Mouse (Mus musculus) liver, postnatal 0 days (tissue): ENCODE results near the gene Uhrf1bp1l. TPM values are rescaled to one million over a fixed set of nuclear protein-coding genes. Genes with fewer than 3 reads are reported as not detected.

Experiments
- ATAC-seq: fragments of 200-750 bp; cut with Nextera tagmentation; 2 replicates; pipeline ENCODE4 v1.8.0; 2017; ENCODE audit warnings: mild to moderate bottlenecking, moderate library complexity
- DNase-seq: peaks from one replicate; pipeline ENCODE4 v3.0.0-alpha.2; 2016
- H3K27ac ChIP-seq: fragments of 300-500 bp; sonication (generic); 2 replicates; pipeline ENCODE4 v1.5.1; 2014; ENCODE audit warnings: antibody characterized with exemption, moderate library complexity, mild to moderate bottlenecking, low read depth
- H3K27me3 ChIP-seq: fragments of 300-500 bp; sonication (generic); 2 replicates; pipeline ENCODE4 v1.6.1; 2014; ENCODE audit warnings: low read length, control low read depth, mixed read lengths; ENCODE audit not compliant: insufficient read depth
- H3K36me3 ChIP-seq: fragments of 300-500 bp; sonication (generic); replicated peaks from 2 replicates; pipeline ENCODE4 v1.6.1; 2014; ENCODE audit warnings: mild to moderate bottlenecking, control low read depth, low read length, moderate library complexity, mixed read lengths; ENCODE audit not compliant: insufficient read depth
- H3K4me1 ChIP-seq: fragments of 300-500 bp; sonication (generic); 2 replicates; pipeline ENCODE4 v1.6.1; 2014; ENCODE audit warnings: antibody characterized with exemption, mild to moderate bottlenecking, control low read depth; ENCODE audit not compliant: insufficient read depth
- H3K4me2 ChIP-seq: fragments of 300-500 bp; sonication (generic); 2 replicates; pipeline ENCODE4 v1.6.1; 2014; ENCODE audit warnings: low read depth, mild to moderate bottlenecking, low read length, moderate library complexity, mixed read lengths
- H3K4me3 ChIP-seq: fragments of 300-500 bp; sonication (generic); 2 replicates; pipeline ENCODE4 v1.5.1; 2014; ENCODE audit warnings: low read depth, low read length
- H3K9ac ChIP-seq: fragments of 300-500 bp; sonication (generic); replicated peaks from 2 replicates; pipeline ENCODE4 v1.6.1; 2014; ENCODE audit warnings: mild to moderate bottlenecking, moderate library complexity
- H3K9me3 ChIP-seq: fragments of 300-500 bp; sonication (generic); 2 replicates; pipeline ENCODE4 v1.6.1; 2016; ENCODE audit warnings: mild to moderate bottlenecking, control low read depth, low read length, mixed read lengths
- CTCF ChIP-seq: sonication (generic); IDR thresholded peaks from 2 replicates; pipeline ENCODE4 v1.5.1; 2016; ENCODE audit warnings: antibody characterized with exemption, low read depth
- EP300 ChIP-seq: IDR thresholded peaks from 2 replicates; pipeline ENCODE4 v1.6.1; 2016; ENCODE audit warnings: antibody characterized with exemption, low read depth, mild to moderate bottlenecking
- WGBS: fragments of 180-500 bp; shearing (Covaris S2); extraction: QIAGEN DNeasy Blood & Tissue Kit; methylation state at CpG from one replicate; pipeline ENCODE4 v1.1.7; 2014; ENCODE audit not compliant: insufficient replicate concordance; 5-methylcytosine and 5-hydroxymethylcytosine counted together
- polyA plus RNA-seq: library from polyadenylated mRNA; unstranded; fragments of >200 nt; fragmentation: Nextera tagmentation; extraction: Ambion mirVana; gene quantifications from 2 replicates; pipeline ENCODE4 v1.2.1, GENCODE M21; 2015

Gene Uhrf1bp1l
- polyA plus RNA-seq, 1 experiment from 2014 or later: 14.7 TPM

- H3K4me3 ChIP-seq: no peak overlapping the region
- no peak overlapping the region for H3K4me2 ChIP-seq
Measured at GRCm38 (mm10) chr10:89708720-89709119, 36.1 kb upstream of the Uhrf1bp1l start.

GRCm38 (mm10) chr10:89714910-89715309, 29.9 kb upstream of the Uhrf1bp1l start:
- Histone ChIP-seq H3K9ac (no peak overlapping the region), H3K4me1 (no peaks in the 10 kb centered on the region), H3K36me3 (peaks cover 38% of the 10 kb centered on the region), H3K9me3 (0 out of 2 replicates have a peak, but pooled peaks cover 3% of the 10 kb centered on the region), H3K4me2 (no peak overlapping the region), H3K27me3 (no peaks in the 10 kb centered on the region), H3K27ac (no peak overlapping the region), H3K4me3 (no peak overlapping the region)
- ATAC-seq (no peak), DNase-seq (no peak)
- 79% methylated on average over 10 of the region's 10 CpGs for WGBS
- TF ChIP-seq CTCF: no peak
- TF ChIP-seq EP300: no peak

More at GRCm38 (mm10) chr10:89708720-89709119, 36.1 kb upstream of the Uhrf1bp1l start:
- DNase-seq (no peak), ATAC-seq (no peak)
- no peak for TF ChIP-seq EP300
- no peak for TF ChIP-seq CTCF
- H3K9ac ChIP-seq: no peak overlapping the region
- no peaks in the 10 kb centered on the region for H3K4me1 ChIP-seq
- H3K27ac ChIP-seq: no peak overlapping the region
- H3K9me3 ChIP-seq: 0 out of 2 replicates have a peak, but pooled peaks cover 3% of the 10 kb centered on the region
- peaks cover 19% of the 10 kb centered on the region for H3K36me3 ChIP-seq
- 37% methylated on average over 10 of the region's 10 CpGs for WGBS
- H3K27me3 ChIP-seq: no peaks in the 10 kb centered on the region

GRCm38 (mm10) chr10:89720252-89720651, 24.5 kb upstream of the Uhrf1bp1l start:
- no peak overlapping the region for H3K9ac ChIP-seq
- TF ChIP-seq EP300 (no peak), CTCF (no peak)

GRCm38 (mm10) chr10:89720796-89721195, 24.0 kb upstream of the Uhrf1bp1l start:
- Histone ChIP-seq H3K4me1 (no peaks in the 10 kb centered on the region), H3K4me2 (no peak overlapping the region), H3K27ac (no peak overlapping the region), H3K36me3 (peaks cover 19% of the 10 kb centered on the region), H3K9me3 (no peaks in the 10 kb centered on the region), H3K4me3 (no peak overlapping the region), H3K27me3 (no peaks in the 10 kb centered on the region), H3K9ac (no peak overlapping the region)
- whole genome bisulfite sequencing: 74% methylated on average over 3 of the region's 3 CpGs
- TF ChIP-seq EP300: no peak
- no peak for TF ChIP-seq CTCF
- no peak for ATAC-seq
- DNase-seq: no peak

More at GRCm38 (mm10) chr10:89720252-89720651, 24.5 kb upstream of the Uhrf1bp1l start:
- H3K36me3 ChIP-seq: peaks cover 19% of the 10 kb centered on the region
- H3K27me3 ChIP-seq: no peaks in the 10 kb centered on the region
- no peak overlapping the region for H3K4me3 ChIP-seq
- DNase-seq (no peak), ATAC-seq (no peak)
- no peak overlapping the region for H3K4me2 ChIP-seq
- H3K4me1 ChIP-seq: no peaks in the 10 kb centered on the region
- no peak overlapping the region for H3K27ac ChIP-seq
- no peaks in the 10 kb centered on the region for H3K9me3 ChIP-seq

- no peak overlapping the region for H3K4me3 ChIP-seq
- WGBS: 62% methylated on average over 14 of the region's 14 CpGs
- DNase-seq (peak; percentile 46), ATAC-seq (peak; percentile 88)
- no peaks in the 10 kb centered on the region for H3K27me3 ChIP-seq
- peaks cover 25% of the 10 kb centered on the region for H3K36me3 ChIP-seq
- no peak overlapping the region for H3K9ac ChIP-seq
- peak overlapping the region; percentile 56 for H3K27ac ChIP-seq
- no peak for TF ChIP-seq CTCF
- no peak for TF ChIP-seq EP300
- no peaks in the 10 kb centered on the region for H3K9me3 ChIP-seq
- H3K4me1 ChIP-seq: no peaks in the 10 kb centered on the region
- H3K4me2 ChIP-seq: 0 out of 2 replicates have a peak overlapping the region, but pooled peaks have one; percentile 9
Measured at GRCm38 (mm10) chr10:89722247-89723195, 22.3 kb upstream of the Uhrf1bp1l start.

- Histone ChIP-seq H3K36me3 (peaks cover 13% of the 10 kb centered on the region), H3K27me3 (no peaks in the 10 kb centered on the region), H3K4me3 (no peak overlapping the region), H3K4me1 (peaks cover 13% of the 10 kb centered on the region), H3K4me2 (peak overlapping the region; percentile 72; the same call in 1 of the 2 replicates), H3K27ac (peak overlapping the region; percentile 63), H3K9ac (no peak overlapping the region), H3K9me3 (no peaks in the 10 kb centered on the region)
- 56% methylated on average over 6 of the region's 6 CpGs for WGBS
- TF ChIP-seq CTCF: no peak
- no peak for TF ChIP-seq EP300
- DNase-seq (no peak), ATAC-seq (peak; percentile 38; the same call in 1 of the 2 replicates)
Measured at GRCm38 (mm10) chr10:89730386-89730785, 14.4 kb upstream of the Uhrf1bp1l start.
